Comparison of ENCODE assay signal across 10 mouse cellular contexts in genomic region chr5:107749229-107749916, GRCm38 (mm10). TPM values are rescaled to one million over a fixed set of nuclear protein-coding genes. Genes with fewer than 3 reads are reported as not detected.
DNase-seq lines count a peak whose midpoint lies in the region; ATAC-seq and TF ChIP-seq lines count a peak whose summit lies in the region.
"Had no signal": no experiment of that assay in that cellular context is flagged by ENCODE, and none has a peak within 500 bp of the region (broad histone marks: within the 10 kb centered on the region; RNA-seq: fewer than 3 reads in every experiment).

No protein-coding gene starts in this region.

- DNase-seq in kidney, postnatal 10 days: no peak
- DNase-seq in G1E (ENCODE audit: low spot score): no peak
- DNase-seq in gastrocnemius, adult 8-10 months (ENCODE audit: low spot score in 2 of 2): no peak
- DNase-seq in left cerebral cortex, adult 8-10 months (ENCODE audit: low spot score in 2 of 2): no peak

- peak overlapping the region; percentile 46 for H3K27ac ChIP-seq in kidney, embryonic 15.5 days
- peak overlapping the region; percentile 70 for H3K27ac ChIP-seq in macrophage
- no peak overlapping the region for H3K27ac ChIP-seq in forebrain, embryonic 12.5 days
- H3K27ac ChIP-seq: midbrain, embryonic 10.5 days; stomach, embryonic 15.5 days had no signal

- H3K27me3 ChIP-seq in kidney, embryonic 15.5 days: no peaks in the 10 kb centered on the region
- no peaks in the 10 kb centered on the region for H3K27me3 ChIP-seq in G1E (ENCODE audit: insufficient read depth, low read length)
- H3K27me3 ChIP-seq in forebrain, embryonic 12.5 days: no peaks in the 10 kb centered on the region
- H3K27me3 ChIP-seq: stomach, embryonic 15.5 days had no signal

- no peak overlapping the region for H3K4me2 ChIP-seq in kidney, embryonic 15.5 days
- H3K4me2 ChIP-seq in forebrain, embryonic 12.5 days: no peak overlapping the region
- H3K4me2 ChIP-seq: stomach, embryonic 15.5 days had no signal

- ATAC-seq in kidney, embryonic 15.5 days (replicated peaks; ENCODE audit: low FRiP score): 0 out of 2 replicates have a peak, but pooled peaks have one; percentile 29
- ATAC-seq in G1E (ENCODE audit: extremely low read depth, insufficient number of reproducible peaks, low FRiP score, poor library complexity, severe bottlenecking): peak; percentile 40; the same call in 1 of the 2 replicates
- peak; percentile 99 for ATAC-seq in granulocyte monocyte progenitor cell, adult 5-6 weeks (replicated peaks; ENCODE audit: poor library complexity, severe bottlenecking)
- no peak for ATAC-seq in forebrain, embryonic 12.5 days (ENCODE audit: low FRiP score)

- H3K79me2 ChIP-seq in macrophage (ENCODE audit: inconsistent target): no peaks in the 10 kb centered on the region

- H3K36me3 ChIP-seq in kidney, embryonic 15.5 days: peaks cover 5% of the 10 kb centered on the region; the same call in 1 of the 2 replicates
- H3K36me3 ChIP-seq in G1E (replicated peaks) (peaks cover 38% of the 10 kb centered on the region), macrophage (ENCODE audit: inconsistent target) (no peaks in the 10 kb centered on the region)
- H3K36me3 ChIP-seq in forebrain, embryonic 12.5 days (replicated peaks): no peaks in the 10 kb centered on the region
- H3K36me3 ChIP-seq: stomach, embryonic 15.5 days had no signal

- no peaks in the 10 kb centered on the region for H3K4me1 ChIP-seq in kidney, embryonic 15.5 days
- H3K4me1 ChIP-seq in G1E (ENCODE audit: insufficient read depth, low read depth, low read length): peaks cover 21% of the 10 kb centered on the region
- no peaks in the 10 kb centered on the region; the same call in 1 of the 2 replicates for H3K4me1 ChIP-seq in forebrain, embryonic 12.5 days
- H3K4me1 ChIP-seq: stomach, embryonic 15.5 days had no signal

- H3K9me3 ChIP-seq in kidney, embryonic 15.5 days (replicated peaks): no peaks in the 10 kb centered on the region
- H3K9me3 ChIP-seq in G1E (replicated peaks): no peaks in the 10 kb centered on the region
- H3K9me3 ChIP-seq in forebrain, embryonic 12.5 days: no peaks in the 10 kb centered on the region
- H3K9me3 ChIP-seq: midbrain, embryonic 10.5 days; stomach, embryonic 15.5 days had no signal

- 54% methylated on average over 9 of the region's 9 CpGs for WGBS in kidney, embryonic 15.5 days
- WGBS in macrophage (ENCODE audit: missing documents): 11% methylated on average over 9 of the region's 9 CpGs
- 84% methylated on average over 9 of the region's 9 CpGs for WGBS in forebrain, embryonic 12.5 days

- no peak overlapping the region for H3K4me3 ChIP-seq in kidney, embryonic 15.5 days (replicated peaks)
- H3K4me3 ChIP-seq in G1E (ENCODE audit: low read depth, low read length) (no peak overlapping the region), macrophage (ENCODE audit: inconsistent target) (no peak overlapping the region)
- no peak overlapping the region for H3K4me3 ChIP-seq in forebrain, embryonic 12.5 days (replicated peaks)
- H3K4me3 ChIP-seq: midbrain, embryonic 10.5 days; stomach, embryonic 15.5 days had no signal

- TF ChIP-seq CTCF in G1E (IDR thresholded peaks at IDR 0.05; ENCODE audit: low read depth, low read length): no peak

- no peak overlapping the region for H3K9ac ChIP-seq in kidney, embryonic 15.5 days
- H3K9ac ChIP-seq in forebrain, embryonic 12.5 days: no peak overlapping the region
- H3K9ac ChIP-seq: stomach, embryonic 15.5 days had no signal

RNA-seq across cellular contexts. Expression of gene Gfi1, which starts 23.5 kb away (rescaled TPM):
- 0.08 TPM in 1 of 2 replicates, not detected in the other for polyA plus RNA-seq in kidney, embryonic 15.5 days (2015; fragmentation: Nextera tagmentation; extraction: Ambion mirVana)
- total RNA-seq in G1E (2014; fragmentation: Nextera tagmentation): not detected in 2 replicates
- total RNA-seq in G1E (2017): 0.27 and 0.41 TPM in 2 replicates
- 2.0 and 2.5 TPM in 2 replicates for polyA plus RNA-seq in G1E (2012)
- 42.2 and 60.6 TPM in 2 replicates for total RNA-seq in granulocyte monocyte progenitor cell, adult 5-6 weeks (2014; fragmentation: Nextera tagmentation)
- 53.9 and 54.4 TPM in 2 replicates for total RNA-seq in granulocyte monocyte progenitor cell, adult 5-6 weeks (2017)
- 1 to 10 TPM in 7 of 26 experiments, under 1 TPM in 11, not detected in 8; 0.19 to 9.1 (median 0.55) TPM for total RNA-seq in macrophage (2018; cell fraction: chromatin; rRNA removed)
- total RNA-seq in macrophage (2018; cell fraction: cytosol; rRNA removed): 1 to 10 TPM in 3 of 26 experiments, under 1 TPM in 22, not detected in 1; 0.06 to 4.0 (median 0.21) TPM
- total RNA-seq in macrophage (2018; cell fraction: nucleus; rRNA removed): 10 to 100 TPM in 2 of 26 experiments, 1 to 10 TPM in 10, under 1 TPM in 13, not detected in 1; 0.24 to 12.9 (median 0.89) TPM
- polyA plus RNA-seq in macrophage (2018): 0.11 to 0.19 TPM (median 0.15 TPM) in 3 replicates
- 0.09 TPM in 1 of 2 replicates, not detected in the other for polyA plus RNA-seq in forebrain, embryonic 12.5 days (2016; fragmentation: Nextera tagmentation; extraction: Ambion mirVana)
- total RNA-seq in gastrocnemius, adult 8-10 months (2022): not detected
- total RNA-seq in left cerebral cortex, adult 8-10 months (2022): not detected
- polyA plus RNA-seq: midbrain, embryonic 10.5 days had no signal

Comparison
In these comparisons a context has a peak if more than half of its experiments do, and no peak if none do; other contexts are left out.
1. RNA of gene Gfi1, which starts 23.5 kb away (total RNA-seq): 42.2 to 60.6 TPM in granulocyte monocyte progenitor cell, adult 5-6 weeks; 0.27 to 0.41 TPM in G1E, not detected in left cerebral cortex, adult 8-10 months and not detected in gastrocnemius, adult 8-10 months; every median in the first group is over 10 times any median in the second.